Mouse (Mus musculus): ENCODE measurements around the gene Proser2.

Gene Proser2

DNA sequence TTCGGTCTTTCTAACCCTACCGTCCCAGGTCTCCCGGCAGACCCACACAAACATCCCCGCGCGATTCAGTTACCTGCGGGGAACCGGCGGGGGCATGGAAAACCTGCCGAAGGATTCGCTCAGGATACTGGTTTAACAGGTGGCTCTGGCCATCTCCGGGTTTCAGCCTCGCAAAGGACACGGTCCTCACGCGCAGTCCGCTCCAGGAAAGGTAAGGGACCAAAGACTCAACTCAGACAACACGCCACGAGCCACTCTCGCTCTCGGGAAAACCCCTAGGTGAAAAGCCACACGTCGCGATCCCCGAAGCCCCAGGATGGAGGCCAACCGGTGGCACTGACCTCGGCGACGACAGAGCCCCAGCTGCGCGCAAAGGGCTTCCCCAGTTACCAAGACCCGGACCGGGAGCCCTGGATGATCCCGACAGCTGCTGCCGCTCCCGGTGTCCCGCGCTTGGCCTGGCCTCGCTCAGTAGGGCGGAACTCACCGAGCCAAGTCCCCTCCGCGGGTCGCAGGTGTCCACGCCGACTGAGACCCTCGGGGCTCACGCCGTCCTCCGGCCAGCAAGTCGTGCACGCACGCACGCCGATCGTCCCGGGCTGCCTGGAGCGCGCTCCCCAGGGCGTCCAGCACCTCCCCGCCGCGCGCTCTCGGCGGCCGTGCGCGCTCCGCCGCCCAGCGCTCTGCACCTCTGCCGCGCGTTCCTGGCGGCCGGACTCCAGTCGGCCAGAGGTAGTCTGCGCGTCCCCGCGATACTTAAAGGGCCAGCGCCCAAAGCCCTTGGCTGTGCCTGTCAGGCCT, at the start of gene Proser2:
Gene Proser2, minus strand, starts transcription at position 657 of the 801 bp plus-strand sequence.
- DNase-seq (ENCODE audit: extremely low spot score, low read depth, low spot score), result peak; percentile 44

DNA sequence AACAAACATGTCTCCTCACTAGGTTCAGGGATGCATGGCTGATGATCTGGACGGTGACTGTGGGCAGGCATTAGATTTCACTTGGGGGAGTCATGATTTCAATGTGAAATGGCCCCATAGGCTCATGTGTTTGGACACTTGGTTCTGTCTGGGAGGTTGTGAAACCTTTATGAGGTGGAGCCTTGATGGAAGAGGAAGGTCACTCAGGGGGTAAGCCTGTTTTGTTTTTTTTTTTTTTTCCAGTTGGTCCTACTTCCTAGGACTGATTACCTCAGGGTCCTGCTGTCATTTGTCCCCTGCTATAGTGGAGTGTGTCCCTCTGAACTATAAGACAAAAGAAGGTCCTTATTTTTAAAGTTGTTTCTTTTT, 49.7 kb upstream of the Proser2 start:
- DNase-seq (ENCODE audit: extremely low spot score, low read depth, low spot score), result no peak

DNA sequence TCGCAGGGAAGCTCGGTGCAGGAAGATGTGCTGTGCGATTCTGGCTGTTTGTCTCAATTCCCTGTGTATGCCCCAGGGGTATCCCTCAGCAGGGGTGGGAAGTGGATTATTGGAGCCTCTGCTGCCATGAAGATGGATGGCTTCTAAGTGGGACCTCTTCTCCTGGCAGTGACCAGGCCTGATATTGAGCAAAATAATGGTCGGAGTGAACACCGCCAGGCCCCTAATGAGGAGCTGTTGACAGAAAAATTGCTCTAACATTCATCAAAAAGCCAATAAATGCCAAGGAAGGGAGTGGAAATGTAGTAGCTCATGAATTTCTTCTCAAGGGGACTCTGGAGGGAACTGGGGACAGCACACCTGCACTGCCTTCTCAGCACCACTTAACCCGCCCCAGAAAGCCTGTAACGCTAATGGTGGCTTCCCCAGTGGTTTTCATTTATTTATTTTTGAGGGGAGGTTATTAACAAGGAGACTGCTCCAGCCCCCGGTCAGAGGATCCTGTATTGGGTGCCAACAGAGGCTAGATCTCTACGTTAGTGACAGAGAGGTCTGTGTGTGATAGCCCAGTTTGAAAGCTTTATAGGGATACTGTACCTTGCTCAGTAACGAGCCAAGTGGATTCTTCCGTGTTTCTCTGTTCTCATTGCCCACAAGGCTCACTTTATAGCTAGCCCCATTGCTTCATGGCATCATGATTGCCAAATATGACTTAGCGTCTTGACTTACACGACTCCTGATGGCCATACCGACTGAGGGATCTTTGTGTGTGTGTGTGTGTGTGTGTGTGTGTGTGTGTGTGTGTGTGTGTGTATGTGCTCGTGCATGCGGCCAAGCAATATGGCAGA, 49.1 kb upstream of the Proser2 start:
- DNase-seq (ENCODE audit: extremely low spot score, low read depth, low spot score), result peak; percentile 86

DNA sequence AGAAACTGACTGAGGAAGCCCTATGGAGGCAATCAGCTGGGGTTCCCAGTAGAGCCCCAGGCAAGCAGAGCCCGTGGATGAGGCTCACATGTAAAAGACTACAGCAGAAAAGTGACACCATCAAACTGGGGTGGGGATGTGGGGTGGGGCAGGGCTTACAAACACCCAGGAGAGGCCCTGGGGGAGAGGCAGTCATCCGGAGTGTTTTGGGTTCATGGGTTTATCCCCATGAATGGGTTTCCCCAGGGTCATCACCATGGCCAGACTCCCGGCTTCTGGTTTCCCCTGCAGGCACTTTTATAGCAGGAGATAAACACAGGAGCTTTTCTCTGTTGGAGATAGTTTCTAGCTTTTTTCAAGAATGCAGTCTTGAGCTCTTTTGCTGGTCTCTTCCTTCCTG, 43.0 kb upstream of the Proser2 start:
- no peak for DNase-seq (ENCODE audit: extremely low spot score, low read depth, low spot score)

DNA sequence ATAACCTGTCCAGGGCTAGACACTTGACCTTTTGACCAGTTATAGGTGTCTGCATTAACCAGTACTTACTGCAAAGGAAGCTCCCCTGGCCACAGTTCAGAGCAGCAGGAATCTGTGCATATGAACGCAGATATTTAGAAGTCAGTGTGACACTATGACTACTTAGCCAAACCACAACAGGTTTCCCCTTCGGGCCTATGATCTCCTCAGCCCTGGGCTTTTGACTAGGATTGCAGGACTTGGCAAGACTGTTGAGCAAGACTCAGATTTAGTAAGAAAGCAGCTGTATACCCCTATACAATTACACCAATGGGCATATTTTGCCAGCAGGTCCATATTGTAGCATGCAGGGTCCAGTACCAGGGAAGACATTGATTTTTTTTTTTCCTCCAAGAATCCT, 38.5 kb upstream of the Proser2 start:
- DNase-seq (ENCODE audit: extremely low spot score, low read depth, low spot score), result no peak

DNA sequence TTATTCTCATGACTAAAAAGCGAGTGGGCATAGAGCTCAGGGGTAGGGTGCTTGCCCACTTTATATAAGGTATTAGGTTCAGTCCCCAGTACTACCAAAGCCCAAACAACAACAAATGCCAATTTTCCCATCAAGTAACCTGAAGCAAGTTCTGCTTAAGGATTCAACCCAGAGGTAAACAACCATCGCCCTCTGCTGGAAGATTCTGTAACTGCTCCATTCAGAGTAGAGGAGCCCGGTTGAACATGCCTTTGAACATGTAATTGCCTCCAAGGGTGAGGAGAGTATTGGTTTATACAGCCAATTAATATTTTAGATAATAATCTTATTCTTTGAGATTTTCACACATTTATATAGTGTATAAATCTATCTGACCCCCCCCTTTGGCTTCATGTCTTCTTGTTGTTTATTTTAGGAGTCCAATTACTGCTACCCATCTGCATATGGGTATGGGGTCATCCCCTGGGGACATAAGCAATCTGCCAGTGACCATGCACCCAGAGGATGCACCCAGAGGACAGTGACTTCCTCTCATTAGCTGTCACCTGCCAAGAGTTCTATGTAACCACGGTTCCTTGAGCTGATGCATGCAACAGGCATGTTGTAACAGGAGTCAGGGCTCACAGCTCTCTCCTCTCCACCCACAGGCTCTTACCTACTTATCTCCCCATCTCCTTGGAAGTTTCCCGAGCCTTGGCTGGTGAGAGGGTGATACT, 38.0 kb upstream of the Proser2 start:
- peak; percentile 73 for DNase-seq (ENCODE audit: extremely low spot score, low read depth, low spot score)

DNA sequence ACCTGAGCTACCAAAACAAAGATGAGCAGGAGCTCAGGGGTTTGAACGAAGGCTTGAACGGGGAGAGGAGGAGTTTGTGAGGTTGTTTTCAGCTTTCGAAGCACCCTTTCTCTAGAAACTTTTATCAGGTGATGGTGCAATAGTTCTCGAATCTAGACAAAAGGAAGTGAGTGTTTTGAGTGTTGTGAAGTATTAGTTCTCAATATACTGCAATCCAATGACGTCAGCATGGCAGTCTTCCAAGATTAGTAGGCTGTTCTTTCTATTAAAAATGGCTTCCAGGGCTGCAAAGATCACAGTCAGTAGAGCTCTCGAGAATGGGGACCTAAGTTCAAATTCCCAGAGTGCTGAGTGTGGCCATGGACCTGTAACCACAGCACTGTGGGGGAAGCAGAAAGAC, 35.8 kb upstream of the Proser2 start:
- no peak for DNase-seq (ENCODE audit: extremely low spot score, low read depth, low spot score)

DNA sequence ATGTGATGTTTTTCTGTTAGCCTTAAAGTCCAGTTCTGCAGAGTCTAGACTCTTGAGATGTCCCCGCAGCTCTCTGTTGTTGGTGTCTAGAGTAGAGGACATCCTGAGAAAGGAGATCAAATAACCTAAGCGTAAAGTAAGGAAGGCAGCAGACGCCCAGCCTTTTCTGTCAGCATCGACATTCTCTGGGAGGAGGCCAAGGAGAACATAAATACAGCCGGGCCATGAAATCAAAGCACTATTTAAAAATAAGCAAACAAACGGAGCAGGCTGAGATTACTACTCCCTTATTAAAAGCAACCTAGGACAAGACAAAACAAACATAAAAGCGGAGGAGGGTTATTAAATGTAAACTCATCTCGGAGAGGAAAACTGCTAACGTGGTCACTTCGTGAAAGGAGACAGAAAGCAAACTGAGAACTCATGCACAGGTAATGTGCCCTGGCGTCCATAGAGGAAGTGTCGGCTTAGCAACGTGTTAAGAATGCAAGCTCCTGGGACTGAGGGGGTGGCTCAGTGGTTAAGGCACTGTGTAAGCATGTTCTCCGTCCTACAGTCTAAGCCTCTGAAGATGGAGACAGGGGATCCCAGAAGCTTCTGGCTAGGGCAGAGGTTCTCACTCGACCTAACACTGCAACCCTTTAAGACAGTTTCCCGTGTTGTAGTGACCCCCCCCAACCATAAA, 34.7 kb upstream of the Proser2 start:
- no peak for DNase-seq (ENCODE audit: extremely low spot score, low read depth, low spot score)

GRCm38 (mm10) chr2:6162366-6163040, 32.5 kb upstream of the Proser2 start:
- no peak for DNase-seq (ENCODE audit: extremely low spot score, low read depth, low spot score)

GRCm38 (mm10) chr2:6159735-6160134, 29.7 kb upstream of the Proser2 start:
- DNase-seq (ENCODE audit: extremely low spot score, low read depth, low spot score), result no peak

DNA sequence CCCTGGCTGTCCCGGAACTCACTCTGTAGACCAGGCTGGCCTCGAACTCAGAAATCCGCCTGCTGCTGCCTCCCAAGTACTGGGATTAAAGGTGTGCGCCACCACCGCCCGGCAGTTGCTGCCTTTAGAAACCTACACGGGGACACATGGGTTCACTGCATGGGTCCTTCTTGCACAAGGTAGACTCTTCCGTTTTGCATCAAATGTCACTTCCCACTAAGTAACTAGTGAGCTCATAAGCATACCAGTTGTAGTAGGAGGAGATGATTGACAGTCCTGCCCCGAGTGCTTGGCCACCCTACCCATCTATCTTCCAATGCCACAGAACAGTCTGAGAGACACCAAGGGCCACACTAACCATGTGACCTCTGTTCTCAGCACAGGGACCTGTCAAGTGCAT, 29.2 kb upstream of the Proser2 start:
- DNase-seq (ENCODE audit: extremely low spot score, low read depth, low spot score), result no peak

DNA sequence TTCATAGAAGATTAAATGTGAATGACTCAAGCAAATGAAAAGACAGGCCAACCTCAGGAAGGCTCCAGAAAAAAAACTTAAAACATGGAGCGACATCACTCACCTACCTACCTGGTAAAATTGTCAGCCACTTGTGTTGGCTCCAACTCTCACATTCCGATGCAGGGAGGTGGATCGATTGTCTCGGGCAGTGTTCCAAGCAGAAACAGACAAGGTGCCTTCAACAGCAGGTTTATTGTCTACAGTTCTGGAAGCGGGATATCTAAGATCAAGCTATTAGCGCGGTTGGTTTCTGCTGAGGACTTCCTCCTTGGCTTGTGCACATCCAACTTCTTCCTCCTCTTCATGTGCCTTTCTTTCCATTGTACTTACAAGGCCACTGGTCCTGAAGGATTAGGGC, 27.6 kb upstream of the Proser2 start:
- DNase-seq (ENCODE audit: extremely low spot score, low read depth, low spot score), result no peak

DNA sequence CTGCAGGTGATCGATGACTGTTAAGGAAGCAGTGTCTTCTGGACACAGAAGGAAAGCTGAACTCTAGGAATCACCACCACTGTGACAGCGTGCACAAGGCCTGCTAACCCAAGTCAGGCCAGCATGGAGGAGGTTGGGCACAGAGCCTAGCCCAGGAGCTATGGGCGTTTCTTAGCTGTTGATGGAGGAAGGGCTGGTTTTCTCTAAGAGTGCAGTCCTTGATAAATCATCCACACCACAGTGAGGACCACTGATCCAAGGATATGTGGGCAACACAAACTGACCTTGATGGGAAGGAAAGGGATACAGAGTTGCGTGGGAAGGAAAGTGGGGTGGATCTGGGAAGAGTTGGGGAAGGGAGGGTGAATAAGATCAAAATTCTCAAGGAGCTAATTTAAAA, 27.2 kb upstream of the Proser2 start:
- no peak for DNase-seq (ENCODE audit: extremely low spot score, low read depth, low spot score)

- no peak for DNase-seq (ENCODE audit: extremely low spot score, low read depth, low spot score)
These were observed 19.8 kb upstream of the Proser2 start for GRCm38 (mm10) chr2:6149801-6150200.

DNA sequence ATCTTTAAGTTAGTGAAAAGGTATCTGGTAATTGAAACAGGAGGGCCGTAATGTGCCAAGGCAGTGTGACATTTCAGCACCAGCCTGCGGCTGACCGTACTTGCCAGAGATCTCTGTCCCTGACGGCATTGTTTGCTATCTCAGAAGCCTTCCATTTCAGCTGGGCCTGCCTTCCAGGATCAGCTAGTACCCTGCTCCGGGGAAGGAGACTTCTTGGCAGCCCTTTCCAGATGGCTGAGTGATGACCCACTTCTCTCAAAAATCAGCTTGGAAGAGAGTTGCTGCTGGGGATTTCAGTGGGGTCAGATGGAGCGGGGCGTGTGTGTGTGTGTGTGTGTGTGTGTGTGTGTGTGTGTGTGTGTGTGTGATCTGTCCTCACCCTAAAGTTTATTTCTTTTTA, 16.9 kb upstream of the Proser2 start:
- DNase-seq (ENCODE audit: extremely low spot score, low read depth, low spot score), result no peak

DNA sequence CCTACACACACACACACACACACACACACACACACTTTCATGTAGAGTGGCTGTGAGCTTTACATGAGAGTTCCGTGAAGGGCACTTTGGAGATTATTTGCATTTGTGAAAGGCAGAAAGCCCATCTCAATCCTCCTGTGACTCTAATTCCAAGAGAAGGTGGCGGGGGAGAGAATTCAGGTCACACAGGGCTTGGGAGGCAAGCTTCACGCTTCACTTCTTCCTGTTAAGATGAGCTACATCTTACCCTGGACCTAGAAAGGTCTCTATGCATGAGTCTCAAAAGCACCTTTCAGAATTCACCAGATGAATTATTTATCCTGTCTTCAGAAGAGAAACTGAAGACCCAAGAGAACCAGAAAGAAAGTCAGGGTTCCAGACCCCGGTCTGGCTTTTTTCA, 16.2 kb upstream of the Proser2 start:
- DNase-seq (ENCODE audit: extremely low spot score, low read depth, low spot score), result no peak

- DNase-seq (ENCODE audit: extremely low spot score, low read depth, low spot score), result no peak
These were observed 15.6 kb upstream of the Proser2 start for GRCm38 (mm10) chr2:6145611-6146010.

GRCm38 (mm10) chr2:6142915-6143654, 13.1 kb upstream of the Proser2 start:
- DNase-seq (ENCODE audit: extremely low spot score, low read depth, low spot score), result no peak

DNA sequence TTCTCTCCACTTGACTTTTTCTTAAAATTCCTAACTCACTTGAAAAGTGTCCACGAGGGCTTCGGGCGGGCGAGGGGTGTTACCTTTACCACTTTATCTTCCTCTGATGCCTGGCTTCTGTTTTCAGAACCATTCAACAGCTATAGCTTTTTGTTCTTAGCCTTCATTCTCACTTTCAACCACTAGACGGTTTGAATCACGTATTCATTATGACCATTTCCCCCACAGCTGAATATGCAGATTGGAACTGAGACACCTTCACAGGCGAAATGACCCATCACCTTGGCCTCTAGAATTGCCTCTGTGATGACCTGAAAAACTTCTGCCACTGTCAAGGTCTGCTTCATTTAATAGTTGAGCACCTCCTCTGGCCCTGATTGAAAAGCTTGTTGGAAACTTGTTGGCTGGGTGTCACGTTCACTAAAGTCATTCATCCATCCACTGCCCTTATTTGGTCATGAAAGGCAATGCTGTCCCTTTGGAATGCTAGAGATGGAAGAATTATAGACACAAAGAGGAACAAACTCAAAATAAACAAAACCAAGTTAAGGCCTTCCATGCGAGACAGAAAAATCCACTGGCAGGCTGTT, 10.7 kb upstream of the Proser2 start:
- DNase-seq (ENCODE audit: extremely low spot score, low read depth, low spot score), result no peak

Measured in hindlimb bud, embryonic 11.5 days (tissue).